Mouse (Mus musculus) myocyte (in vitro differentiated cells): ENCODE data around the gene Gm1043.

Experiments
- E2F4 ChIP-seq: IDR thresholded peaks from one replicate; pipeline ENCODE4 v1.6.1; 2011; ENCODE audit warnings: mild to moderate bottlenecking, control low read depth, moderate library complexity; ENCODE audit not compliant: insufficient read depth
- MAX ChIP-seq: IDR thresholded peaks from one replicate; pipeline ENCODE4 v1.6.1; 2011; ENCODE audit warnings: low read depth, mild to moderate bottlenecking, control low read depth
- MYOD1 ChIP-seq, 3 experiments: IDR thresholded peaks; one replicate each; pipeline ENCODE4 v1.6.1; 2011; ENCODE audit warnings: control low read depth in 2 of 3, low read depth in 2 of 3, mild to moderate bottlenecking in 2 of 3, moderate library complexity in 1 of 3; ENCODE audit not compliant: insufficient read length in 2 of 3, control insufficient read depth in 1 of 3
- POLR2A ChIP-seq: IDR thresholded peaks from one replicate; pipeline ENCODE4 v1.6.1; 2011; ENCODE audit warnings: low read depth, mild to moderate bottlenecking, control low read depth, moderate library complexity; ENCODE audit not compliant: insufficient read length
- POLR2AphosphoS2 ChIP-seq: IDR thresholded peaks from one replicate; pipeline ENCODE4 v1.6.1; 2011; ENCODE audit warnings: low read depth, control low read depth; ENCODE audit not compliant: insufficient read length
- SRF ChIP-seq: IDR thresholded peaks from one replicate; pipeline ENCODE4 v1.6.1; 2011; ENCODE audit warnings: low read depth; ENCODE audit not compliant: control insufficient read depth, insufficient read length
- TCF12 ChIP-seq: IDR thresholded peaks from one replicate; pipeline ENCODE4 v1.6.1; 2011; ENCODE audit warnings: mild to moderate bottlenecking, control low read depth; ENCODE audit not compliant: poor library complexity, insufficient read depth, severe bottlenecking

GRCm38 (mm10) chr5:37212938-37213708, 128.0 kb downstream of the Gm1043 start:
- TF ChIP-seq POLR2A: no peak
- TF ChIP-seq MAX: no peak
- no peak for TF ChIP-seq MYOD1 (IDR thresholded peaks at IDR 0.05; ENCODE audit: control insufficient read depth in 1 of 3, insufficient read length in 2 of 3, low read depth in 2 of 3)
- no peak for TF ChIP-seq TCF12
- no peak for TF ChIP-seq E2F4
- TF ChIP-seq POLR2AphosphoS2: no peak
- no peak for TF ChIP-seq SRF
